Mouse (Mus musculus): ENCODE data around the gene H2-Ob. TPM values are rescaled to one million over a fixed set of nuclear protein-coding genes. Genes with fewer than 3 reads are reported as not detected.
"Not testable (repeated sequence)": the region's sequence is repeated elsewhere in the genome, so short reads cannot be mapped to it uniquely, and the experiment has no call there.

The H2-Ob gene
- polyA plus RNA-seq, 1 experiment = 5.0 TPM

DNA sequence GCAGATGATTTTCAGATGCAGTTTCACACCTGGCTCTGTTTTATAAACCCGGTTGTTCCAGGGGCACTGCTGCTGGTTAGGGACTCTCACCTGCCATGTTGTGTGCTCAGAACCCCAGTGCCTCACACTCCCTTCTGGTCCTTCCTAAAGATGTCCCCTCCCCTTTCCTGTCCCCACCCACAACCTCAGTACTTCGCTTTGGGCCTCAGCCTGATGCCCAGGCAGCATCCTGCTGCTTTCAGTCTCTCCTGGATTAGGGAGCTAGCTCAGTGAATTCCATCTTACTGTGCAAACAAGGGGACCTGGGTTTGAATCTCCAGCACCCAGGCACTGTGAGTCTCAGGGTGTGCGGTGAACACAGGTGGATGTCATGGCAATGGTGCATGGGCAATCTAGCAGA lies 31.2 kb upstream of the H2-Ob start:
- no peak for DNase-seq (ENCODE audit: low spot score)

DNA sequence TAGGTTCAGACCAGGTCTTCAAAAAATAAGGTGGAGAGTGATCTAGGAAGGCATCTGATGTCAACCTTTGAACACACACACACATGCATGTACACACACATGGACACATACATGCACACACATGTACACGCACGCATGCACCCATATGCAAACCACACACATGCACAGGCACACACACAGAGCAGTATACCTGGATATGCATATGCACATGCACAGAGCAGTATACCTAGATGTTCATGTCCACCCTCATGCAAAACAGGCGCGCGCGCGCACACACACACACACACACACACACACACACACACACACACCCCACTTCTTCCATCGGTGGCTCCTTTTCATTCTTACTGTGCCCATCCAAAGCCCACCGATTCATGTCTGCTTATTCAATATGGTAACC lies 30.8 kb upstream of the H2-Ob start:
- DNase-seq (ENCODE audit: low spot score) = no peak

DNA sequence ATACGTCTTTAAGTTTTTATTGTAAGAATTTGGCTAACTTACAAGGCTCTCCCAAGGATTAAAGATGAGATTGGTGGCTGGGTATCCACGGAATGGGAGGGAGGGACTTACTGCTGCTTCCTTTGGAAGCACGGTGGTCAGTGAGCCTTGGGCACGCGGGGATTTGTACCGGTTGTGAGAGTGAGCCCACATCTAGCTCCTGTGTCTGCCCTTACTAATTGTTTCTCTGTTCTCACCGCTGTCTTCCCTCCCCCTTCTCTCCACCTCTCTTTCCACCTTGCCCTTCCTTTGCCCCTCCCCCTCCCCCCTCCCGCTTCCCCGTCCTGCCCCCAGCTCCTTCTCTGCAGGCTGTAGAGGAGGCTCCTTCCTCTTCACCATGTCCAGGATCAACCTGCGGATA lies 30.3 kb upstream of the H2-Ob start:
- DNase-seq (ENCODE audit: low spot score) = no peak

DNA sequence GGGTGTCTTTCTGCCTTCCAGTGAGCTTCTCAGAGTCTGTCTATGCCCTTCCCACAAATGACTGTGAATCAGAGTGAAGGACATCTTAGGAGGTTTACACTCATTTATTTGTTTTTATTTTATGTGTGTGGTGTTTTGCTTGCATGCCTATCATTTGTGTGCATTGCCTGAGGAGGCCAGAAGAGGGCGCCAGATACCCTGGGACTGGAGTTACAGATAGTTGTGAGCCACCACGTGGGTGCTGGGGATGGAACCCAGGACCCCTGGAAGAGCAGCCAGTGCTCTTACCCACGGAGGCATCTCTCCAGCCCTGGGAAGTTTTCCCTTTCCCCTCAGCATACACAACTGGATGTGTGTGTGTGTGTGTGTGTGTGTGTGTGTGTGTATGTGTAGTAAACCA lies 29.0 kb upstream of the H2-Ob start:
- DNase-seq (ENCODE audit: low spot score) = no peak

DNA sequence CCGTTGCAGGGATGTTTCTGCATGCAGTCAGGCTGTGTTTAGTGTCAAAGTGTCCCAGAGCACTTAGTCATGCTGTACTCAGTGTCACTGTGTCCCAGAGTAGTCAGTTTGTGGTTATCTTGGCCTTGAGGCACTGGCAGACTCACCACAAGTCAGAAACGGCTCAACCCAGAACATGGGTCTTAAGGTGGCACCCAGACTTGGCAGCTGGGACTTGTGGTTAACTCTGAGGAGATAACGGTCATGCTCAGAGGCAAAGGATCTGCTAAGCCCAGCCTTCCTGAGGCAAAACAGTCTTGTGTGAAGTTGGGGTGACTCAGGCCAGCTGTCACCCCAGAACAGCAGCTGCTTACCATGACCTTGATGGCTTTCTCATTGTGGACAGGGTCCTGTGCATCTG lies 28.1 kb upstream of the H2-Ob start:
- DNase-seq (ENCODE audit: low spot score) = no peak

DNA sequence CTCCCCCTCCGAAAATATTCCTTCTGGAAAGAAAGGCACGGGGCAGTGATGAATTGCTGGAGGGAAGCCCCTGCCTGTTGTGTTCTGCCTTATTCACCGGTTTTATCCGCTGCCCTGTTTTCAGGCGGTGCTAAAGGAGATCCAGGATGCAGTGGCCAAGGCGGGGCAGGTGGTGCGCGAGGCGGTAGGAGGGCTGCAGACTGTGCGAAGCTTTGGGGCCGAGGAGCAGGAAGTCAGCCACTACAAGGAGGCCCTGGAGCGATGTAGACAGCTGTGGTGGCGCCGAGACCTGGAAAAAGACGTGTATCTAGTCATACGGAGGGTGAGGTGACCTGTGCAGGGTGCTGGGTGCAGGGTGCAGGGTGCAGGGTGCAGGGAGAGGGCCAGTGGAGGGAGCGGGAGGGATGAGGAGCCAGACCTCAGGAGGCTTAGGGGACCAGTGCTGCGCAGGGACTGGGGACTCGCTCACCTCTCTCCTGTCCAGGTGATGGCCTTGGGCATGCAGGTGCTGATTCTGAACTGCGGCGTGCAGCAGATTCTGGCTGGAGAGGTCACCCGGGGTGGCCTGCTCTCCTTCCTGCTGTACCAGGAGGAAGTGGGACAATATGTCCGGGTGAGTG lies 26.8 kb upstream of the H2-Ob start:
- no peak for DNase-seq (ENCODE audit: low spot score)

DNA sequence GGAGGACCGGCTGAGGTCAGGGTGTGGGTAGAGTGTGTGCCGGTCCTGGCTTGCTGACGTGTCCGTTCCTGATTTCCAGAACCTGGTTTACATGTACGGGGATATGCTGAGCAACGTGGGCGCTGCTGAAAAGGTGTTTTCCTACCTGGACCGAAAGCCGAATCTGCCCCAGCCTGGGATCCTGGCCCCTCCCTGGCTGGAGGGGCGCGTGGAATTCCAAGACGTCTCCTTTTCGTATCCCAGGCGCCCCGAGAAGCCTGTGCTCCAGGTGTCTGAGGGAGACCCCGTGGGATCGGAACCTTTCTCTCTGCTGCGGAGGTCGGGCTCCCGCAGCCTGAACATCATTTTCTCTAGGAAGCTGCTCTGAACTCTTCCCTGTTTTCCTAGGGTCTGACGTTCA lies 24.8 kb upstream of the H2-Ob start:
- no peak for DNase-seq (ENCODE audit: low spot score)

DNA sequence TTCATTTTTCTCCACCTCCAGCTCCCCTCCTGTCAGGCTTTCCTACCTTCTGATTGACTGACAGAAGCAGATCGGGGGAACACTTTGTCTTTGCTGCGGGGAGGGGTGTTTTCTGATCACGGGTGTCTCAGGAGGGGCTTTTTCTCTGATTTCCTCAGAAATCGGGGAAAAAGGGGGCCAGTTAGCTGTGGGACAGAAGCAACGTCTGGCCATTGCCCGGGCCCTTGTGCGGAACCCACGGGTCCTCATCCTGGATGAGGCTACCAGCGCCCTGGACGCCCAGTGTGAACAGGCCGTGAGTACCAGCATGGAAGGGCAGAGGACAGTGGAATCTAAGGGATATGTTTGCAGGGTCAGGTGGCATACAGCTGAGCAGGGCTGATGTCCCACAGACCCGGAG lies 23.5 kb upstream of the H2-Ob start:
- no peak for DNase-seq (ENCODE audit: low spot score)

DNA sequence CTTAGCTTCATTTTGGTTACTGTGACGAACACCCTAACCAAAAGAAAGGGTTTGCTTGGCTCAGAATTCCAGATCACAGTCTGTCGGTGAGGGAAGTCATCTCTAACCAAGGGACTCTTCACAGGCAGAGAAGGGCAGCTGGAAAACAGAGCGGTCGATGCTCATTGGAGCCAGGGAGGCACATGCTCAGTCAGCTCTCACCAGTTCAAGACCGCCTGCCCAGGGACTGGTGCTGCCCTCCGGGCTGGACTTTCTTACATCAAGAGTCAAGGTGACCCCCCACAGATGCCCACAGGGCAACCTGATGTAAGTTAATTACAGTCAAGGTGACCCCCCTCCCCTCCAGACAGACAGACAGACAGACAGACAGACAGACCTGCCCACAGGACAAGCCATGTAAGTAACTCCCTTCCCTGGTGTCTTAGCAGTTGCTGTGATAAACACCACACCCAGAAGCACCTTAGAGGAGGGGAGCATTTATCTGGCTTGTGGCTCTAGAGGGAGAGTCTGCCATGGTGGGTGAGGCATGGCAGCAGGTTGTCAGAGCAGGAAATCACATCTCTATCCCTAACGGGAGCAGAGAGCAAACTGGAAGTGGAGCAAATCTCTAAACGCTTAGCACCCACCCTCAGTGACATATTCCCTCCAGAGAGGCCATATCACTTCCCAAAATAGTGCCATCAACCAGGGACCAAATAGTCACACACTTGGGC lies 21.3 kb upstream of the H2-Ob start:
- DNase-seq (ENCODE audit: low spot score) = no peak

DNA sequence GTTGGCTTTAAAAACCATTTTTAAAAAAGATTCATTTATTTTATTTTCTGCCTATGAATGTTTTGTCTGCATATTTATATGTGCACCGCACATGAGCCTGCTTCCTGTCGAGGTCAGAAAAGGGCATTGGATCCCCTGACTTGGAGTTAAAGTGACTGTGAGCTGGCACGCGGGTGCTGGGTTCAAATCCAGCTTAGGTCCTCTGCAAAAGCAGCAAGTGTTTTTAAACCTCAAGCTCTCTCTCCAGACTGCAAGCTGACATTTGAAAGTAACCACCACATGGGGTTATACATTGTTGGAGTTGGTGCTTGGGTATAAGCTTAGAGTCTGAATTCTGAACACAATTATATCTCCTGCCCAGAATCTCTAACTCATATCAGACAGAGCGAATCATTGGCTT lies 20.7 kb upstream of the H2-Ob start:
- no peak for DNase-seq (ENCODE audit: low spot score)

DNA sequence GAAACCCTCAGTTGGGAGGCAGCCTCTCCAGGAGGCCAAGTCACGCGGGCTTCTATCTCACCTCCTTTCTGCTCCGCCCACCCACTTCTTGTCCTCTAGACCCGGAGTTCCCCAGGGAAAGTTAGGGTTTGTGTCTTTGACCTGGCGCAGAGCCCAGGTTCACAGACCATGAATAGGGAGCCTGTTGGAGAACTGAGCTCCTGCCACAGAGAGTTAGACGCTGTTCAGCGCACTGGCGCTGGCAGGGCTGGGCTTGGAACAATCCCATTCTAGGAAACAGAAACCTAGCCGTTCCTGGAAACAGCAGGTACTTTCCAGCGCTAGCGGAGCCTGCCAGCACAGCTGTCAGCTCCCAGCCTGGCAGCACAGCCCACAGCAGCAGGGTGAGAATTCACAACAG lies 20.0 kb upstream of the H2-Ob start:
- DNase-seq (ENCODE audit: low spot score) = no peak

DNA sequence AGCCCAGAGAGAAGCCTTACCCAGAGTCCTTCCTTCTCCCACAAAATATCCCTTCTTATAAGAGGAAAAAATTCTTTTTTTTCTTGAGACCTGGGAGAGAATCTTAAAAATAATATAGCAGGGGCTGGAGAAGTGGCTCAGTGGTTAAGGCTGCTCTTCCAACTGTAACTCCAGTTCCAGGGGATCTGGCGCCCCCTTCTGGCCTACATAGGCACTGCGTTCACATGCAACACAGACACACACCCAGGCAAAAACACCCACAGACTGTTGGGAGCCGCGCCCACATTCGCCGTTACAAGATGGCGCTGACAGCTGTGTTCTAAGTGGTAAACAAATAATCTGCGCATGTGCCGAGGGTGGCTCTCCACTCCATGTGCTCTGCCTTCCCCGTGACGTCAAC lies 19.6 kb upstream of the H2-Ob start:
- DNase-seq (ENCODE audit: low spot score) = not testable (repeated sequence)

DNA sequence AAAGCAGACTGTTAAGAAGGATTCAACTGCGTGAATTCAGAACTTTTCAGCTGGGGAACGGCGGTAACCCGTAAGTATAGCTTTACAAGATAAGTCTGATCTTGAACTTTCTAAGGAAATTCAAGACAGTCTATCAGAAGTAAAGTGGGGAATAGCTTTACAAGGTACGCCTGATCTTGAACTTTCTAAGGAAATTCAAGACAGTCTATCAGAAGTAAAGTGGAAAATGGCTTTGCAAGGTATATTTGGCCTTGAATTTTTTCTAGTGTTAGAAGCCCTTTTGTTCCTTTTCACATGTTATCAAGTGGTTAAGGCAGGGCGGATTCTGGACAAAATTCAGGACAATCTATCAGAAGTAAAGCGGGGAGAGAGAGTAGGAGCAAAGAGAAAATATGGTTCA lies 18.9 kb upstream of the H2-Ob start:
- DNase-seq (ENCODE audit: low spot score) = not testable (repeated sequence)

DNA sequence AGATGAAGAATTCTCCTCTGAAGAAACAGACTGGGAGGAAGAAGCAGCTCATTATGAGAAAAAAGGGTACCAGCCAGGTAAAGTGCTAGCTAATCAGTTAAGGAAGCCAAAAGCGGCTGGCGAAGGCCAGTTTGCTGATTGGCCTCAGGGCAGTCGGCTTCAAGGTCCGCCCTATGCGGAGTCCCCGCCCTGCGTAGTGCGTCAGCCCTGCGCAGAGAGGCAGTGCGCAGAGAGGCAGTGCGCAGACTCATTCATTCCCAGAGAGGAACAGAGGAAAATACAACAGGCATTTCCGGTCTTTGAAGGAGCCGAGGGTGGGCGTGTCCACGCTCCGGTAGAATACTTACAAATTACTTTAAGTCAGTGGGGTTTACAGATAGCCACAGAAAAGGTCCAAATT lies 18.3 kb upstream of the H2-Ob start:
- DNase-seq (ENCODE audit: low spot score) = not testable (repeated sequence)

DNA sequence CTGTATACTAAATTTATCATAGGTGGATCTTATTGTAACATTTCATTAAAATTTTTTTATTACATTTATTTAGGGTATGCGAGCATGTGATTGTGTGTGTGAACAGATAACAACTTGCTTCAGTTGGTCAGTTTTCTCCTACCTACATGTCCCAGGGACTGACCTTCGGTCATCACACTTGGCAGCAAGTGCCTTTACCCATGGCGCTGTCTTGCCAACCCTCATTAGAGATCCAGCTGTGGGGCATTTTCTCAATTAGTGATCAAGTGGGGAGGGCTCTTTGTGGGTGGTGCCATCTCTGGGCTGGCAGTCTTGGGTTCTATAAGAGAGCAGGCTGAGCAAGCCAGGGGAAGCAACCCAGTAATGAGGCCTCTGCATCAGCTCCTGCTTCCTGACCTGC lies 13.9 kb upstream of the H2-Ob start:
- no peak for DNase-seq (ENCODE audit: low spot score)

DNA sequence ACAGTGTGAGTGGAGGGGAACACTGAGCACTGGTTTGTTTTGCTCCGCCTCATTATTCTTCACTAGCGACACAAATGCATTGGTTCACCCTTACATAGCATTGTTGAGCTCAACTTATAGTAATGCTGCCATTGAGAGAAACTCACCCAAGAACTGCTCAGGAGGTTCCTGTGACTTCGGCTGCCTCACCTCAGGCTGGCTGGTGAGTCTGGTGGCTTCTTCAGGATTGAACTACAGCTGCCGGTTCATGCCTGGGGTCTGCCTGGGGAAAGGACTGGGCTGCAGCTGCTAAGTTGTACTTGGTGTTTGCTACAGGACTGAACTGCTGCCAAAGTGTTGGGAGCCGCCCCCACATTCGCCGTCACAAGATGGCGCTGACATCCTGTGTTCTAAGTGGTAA lies 13.3 kb upstream of the H2-Ob start:
- DNase-seq (ENCODE audit: low spot score) = no peak

DNA sequence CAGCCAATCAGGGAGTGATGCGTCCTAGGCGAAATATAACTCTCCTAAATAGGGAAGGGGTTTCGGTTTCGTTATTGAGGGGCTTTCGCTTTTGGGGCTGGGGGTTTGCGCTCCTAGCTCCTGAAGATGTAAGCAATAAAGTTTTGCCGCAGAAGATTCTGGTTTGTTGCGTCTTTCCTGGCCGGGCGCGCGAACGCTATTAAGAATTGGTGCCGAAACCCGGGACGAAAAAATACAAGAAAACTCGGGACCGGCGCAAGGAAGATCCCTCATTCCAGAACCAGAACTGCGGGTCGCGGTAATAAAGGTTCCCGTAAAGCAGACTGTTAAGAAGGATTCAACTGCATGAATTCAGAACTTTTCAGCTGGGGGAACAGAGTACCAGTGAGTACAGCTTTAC lies 12.8 kb upstream of the H2-Ob start:
- DNase-seq (ENCODE audit: low spot score) = not testable (repeated sequence)

DNA sequence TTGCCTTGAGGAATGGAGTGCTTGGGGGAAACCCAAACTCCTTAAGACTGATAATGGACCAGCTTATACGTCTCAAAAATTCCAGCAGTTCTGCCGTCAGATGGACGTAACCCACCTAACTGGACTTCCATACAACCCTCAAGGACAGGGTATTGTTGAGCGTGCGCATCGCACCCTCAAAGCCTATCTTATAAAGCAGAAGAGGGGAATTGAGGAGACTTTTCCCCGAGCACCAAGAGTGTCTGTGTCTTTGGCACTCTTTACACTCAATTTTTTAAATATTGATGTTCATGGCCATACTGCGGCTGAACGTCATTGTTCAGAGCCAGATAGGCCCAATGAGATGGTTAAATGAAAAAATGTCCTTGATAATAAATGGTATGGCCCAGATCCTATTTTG lies 7.7 kb upstream of the H2-Ob start:
- not testable (repeated sequence) for DNase-seq (ENCODE audit: low spot score)

DNA sequence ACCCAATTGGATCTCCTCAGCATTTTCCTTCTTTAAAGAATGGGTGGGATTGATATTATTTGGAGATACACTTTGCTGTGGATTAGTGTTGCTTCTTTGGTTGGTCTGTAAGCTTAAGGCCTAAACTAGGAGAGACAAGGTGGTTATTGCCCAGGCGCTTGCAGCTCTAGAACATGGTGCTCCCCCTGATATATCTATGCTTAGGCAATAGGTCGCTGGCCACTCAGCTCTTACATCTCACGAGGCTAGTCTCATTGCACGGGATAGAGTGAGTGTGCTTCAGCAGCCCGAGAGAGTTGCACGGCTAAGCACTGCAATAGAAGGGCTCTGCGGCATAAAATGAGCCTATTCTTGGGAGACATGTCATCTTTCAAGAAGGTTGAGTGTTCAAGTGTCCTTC lies 6.7 kb upstream of the H2-Ob start:
- DNase-seq (ENCODE audit: low spot score) = not testable (repeated sequence)

DNA sequence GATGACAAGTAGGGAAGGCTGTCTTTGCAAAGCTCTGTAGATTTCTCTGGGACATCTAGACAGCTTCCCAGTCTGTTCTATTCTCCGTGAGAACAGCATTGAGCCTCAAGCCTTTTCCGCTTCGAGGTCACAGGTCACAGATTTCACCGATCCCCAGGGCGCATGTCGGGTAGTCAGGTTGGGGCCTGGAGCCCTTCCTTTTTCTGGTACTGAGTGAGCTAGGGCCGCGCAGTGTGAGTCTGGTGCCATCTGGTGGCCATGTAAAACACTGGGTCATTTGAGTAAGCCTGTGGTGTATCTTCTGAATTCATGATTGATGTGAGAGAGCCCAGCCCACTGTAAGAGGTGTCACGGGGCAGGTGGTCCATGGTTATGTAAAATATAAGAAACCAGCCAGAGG lies 3.8 kb upstream of the H2-Ob start:
- DNase-seq (ENCODE audit: low spot score) = peak; percentile 42

DNA sequence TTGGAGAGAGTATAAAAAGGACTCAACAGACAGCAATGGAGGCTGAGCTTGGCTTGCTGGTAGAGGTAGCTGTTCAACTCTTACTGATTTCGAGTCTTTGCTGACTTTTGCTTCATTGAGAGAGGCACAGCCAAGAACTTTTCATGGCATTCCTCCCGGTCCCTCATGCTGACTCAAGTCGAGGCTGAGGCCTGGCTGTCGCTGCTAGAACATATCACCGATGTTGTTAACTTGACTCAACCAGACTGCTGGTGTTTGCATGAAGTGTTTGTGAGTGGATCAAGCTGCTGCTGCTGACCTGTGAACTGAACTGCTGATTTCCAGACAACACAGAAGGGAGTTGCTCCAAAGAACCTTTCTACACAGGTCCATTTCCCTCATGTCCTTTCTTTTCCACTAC lies 2.0 kb upstream of the H2-Ob start:
- no peak for DNase-seq (ENCODE audit: low spot score)

DNA sequence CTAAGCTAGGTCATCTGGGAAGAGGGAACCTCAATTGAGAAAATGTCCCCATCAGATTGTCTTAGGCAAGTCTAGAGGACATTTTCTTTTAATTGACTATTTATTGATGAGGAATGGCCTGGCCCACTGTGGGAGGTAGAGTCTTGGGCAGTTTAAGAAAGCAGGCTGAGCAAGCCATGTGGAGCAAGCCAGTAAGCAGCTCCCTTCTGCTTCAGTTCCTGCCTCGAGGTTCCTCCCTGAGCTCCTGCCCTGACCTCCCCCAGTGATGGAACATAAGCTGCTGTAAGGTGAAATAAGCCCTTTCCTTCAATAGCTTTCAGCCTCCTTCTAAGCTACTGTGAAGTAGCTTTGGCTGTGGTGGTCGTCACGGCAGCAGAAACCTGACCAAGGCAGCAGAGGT lies 962 bp upstream of the H2-Ob start:
- no peak for DNase-seq (ENCODE audit: low spot score)

DNA sequence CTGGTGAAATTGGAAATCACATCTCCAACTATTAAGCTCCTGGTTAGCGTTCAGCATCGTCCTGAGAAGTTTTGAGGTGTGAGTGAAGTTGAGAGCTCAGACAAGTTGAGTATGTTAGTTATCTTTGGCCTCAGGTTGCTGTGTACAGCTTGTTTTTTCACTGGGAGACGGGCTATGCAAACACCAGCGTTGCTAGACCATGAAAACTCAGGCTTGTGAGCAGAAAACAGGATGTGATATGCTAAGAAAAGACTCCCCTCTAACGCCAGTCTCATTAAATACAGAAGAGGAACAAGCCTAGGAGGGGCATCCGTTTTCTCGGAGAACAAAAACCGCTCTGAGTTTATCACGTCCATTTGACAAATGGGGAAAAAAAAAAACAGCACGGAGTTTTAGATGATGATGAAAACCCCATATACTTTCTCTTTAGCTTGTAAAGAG lies 918 bp downstream of the H2-Ob start:
- no peak for DNase-seq (ENCODE audit: low spot score)

DNA sequence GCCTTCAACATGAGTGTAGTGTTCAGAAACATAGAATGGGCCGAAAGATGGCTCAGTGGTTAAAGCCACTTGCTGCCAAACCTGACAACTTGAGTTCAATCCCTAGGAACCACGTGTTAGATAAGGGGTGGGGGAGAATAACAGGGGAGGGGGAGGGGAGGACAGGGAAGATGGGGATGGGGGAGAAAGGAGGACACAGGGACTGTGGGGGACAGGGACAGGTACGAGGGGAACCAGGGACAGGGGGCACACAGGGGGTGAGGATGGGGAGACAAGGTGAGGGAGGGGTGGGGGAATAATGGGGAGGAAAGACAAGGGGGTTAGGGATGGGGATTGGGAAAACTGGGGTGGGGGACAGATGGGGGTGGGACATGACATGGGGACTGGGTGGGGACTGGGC lies 1.7 kb downstream of the H2-Ob start:
- DNase-seq (ENCODE audit: low spot score) = no peak

Data from urinary bladder, adult 2 months (tissue).